8 mouse cellular contexts compared by ENCODE assay signal in the genomic region with DNA sequence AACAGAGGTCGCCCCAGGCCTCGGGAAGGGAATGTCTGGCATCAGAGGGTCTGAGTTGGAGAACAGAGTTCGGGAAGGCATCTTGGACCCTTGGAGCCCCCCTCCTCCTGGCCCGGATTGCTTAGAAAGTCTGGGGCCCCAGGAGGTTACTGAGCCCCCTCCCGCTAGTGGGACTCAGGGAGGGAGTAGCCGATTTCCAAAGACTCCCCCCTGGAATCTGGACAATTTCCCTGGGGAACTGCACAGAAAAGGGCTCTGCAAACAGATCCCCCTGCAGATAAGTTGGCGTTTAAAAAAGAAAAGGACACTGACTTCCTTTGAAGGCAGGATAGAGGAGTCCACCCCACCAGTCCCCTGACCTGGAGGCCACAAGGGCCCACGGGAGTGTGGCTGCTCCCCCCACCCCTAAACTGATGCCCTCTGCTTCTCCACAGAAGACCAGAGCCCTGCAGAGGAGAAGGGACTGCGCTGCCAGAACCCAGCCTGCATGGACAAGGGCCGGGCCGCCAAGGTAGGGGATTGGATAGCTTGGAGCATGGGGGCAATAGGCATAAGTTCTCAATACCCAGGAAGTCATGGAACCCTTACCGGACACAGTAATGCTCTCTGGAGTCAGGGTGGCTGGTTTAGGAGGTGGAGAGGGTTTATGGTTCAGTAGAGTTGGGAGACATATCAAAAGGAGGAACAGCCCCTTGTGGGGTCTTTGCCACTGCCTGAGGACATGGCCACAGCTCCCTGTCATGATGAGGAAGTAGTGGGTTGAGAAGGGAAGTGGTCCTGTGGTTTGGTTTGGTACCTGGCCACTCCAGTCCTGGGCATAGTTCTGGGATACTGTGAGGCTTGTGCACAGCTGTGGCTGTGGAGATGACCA. TPM values are rescaled to one million over a fixed set of nuclear protein-coding genes. Genes with fewer than 3 reads are reported as not detected.
DNase-seq lines count a peak whose midpoint lies in the region; ATAC-seq lines count a peak whose summit lies in the region.

No protein-coding gene starts in this region.

- peak overlapping the region; percentile 89 for H3K4me2 ChIP-seq in forebrain, embryonic 16.5 days (ENCODE audit: low read length)
- H3K4me2 ChIP-seq in liver, embryonic 15.5 days = peak overlapping the region; percentile 98

- H3K36me3 ChIP-seq in forebrain, embryonic 16.5 days (ENCODE audit: control insufficient read depth, insufficient read depth) = no peaks in the 10 kb centered on the region
- no peaks in the 10 kb centered on the region for H3K36me3 ChIP-seq in liver, embryonic 15.5 days (replicated peaks)

- ATAC-seq in forebrain, embryonic 16.5 days = 0 out of 2 replicates have a peak, but pooled peaks have one; percentile 6
- no peak for ATAC-seq in liver, embryonic 15.5 days (ENCODE audit: insufficient read depth)

- DNase-seq in adrenal gland, adult 2 months = peak; percentile 11
- DNase-seq in adrenal gland, postnatal 14 days = no peak
- peak; percentile 55 for DNase-seq in 416B (ENCODE audit: low read depth)
- no peak for DNase-seq in cerebellum, postnatal 4 days (ENCODE audit: low spot score in 2 of 2)
- no peak for DNase-seq in retina, postnatal 1 day
- no peak for DNase-seq in right cerebral cortex, postnatal 14 days

- H3K4me1 ChIP-seq in forebrain, embryonic 16.5 days (replicated peaks; ENCODE audit: control insufficient read depth, insufficient read depth, low read length) = peaks cover 25% of the 10 kb centered on the region
- peaks cover 63% of the 10 kb centered on the region for H3K4me1 ChIP-seq in liver, embryonic 15.5 days (replicated peaks)

- peak overlapping the region; percentile 78 for H3K4me3 ChIP-seq in forebrain, embryonic 16.5 days (replicated peaks; ENCODE audit: low read length)
- H3K4me3 ChIP-seq in liver, embryonic 15.5 days (replicated peaks) = peak overlapping the region; percentile 85

- whole genome bisulfite sequencing in forebrain, embryonic 16.5 days = 6% methylated on average over 12 of the region's 12 CpGs
- 7% methylated on average over 12 of the region's 12 CpGs for WGBS in liver, embryonic 15.5 days (ENCODE audit: insufficient replicate concordance)

- no peak overlapping the region for H3K27ac ChIP-seq in forebrain, embryonic 16.5 days (ENCODE audit: low read length)
- H3K27ac ChIP-seq in liver, embryonic 15.5 days (replicated peaks) = peak overlapping the region; percentile 76

- peak overlapping the region; percentile 83 for H3K9ac ChIP-seq in forebrain, embryonic 16.5 days (replicated peaks; ENCODE audit: low read depth, low read length)
- peak overlapping the region; percentile 90 for H3K9ac ChIP-seq in liver, embryonic 15.5 days

- H3K9me3 ChIP-seq in forebrain, embryonic 16.5 days (ENCODE audit: control insufficient read depth, low read length) = no peaks in the 10 kb centered on the region
- no peaks in the 10 kb centered on the region for H3K9me3 ChIP-seq in liver, embryonic 15.5 days (replicated peaks)

- H3K27me3 ChIP-seq in forebrain, embryonic 16.5 days (replicated peaks; ENCODE audit: control insufficient read depth, insufficient read depth, low read length) = no peaks in the 10 kb centered on the region
- H3K27me3 ChIP-seq in liver, embryonic 15.5 days = peaks cover 32% of the 10 kb centered on the region

RNA-seq across cellular contexts. Expression of a gene that starts 15.1 kb away (rescaled TPM):
- total RNA-seq in adrenal gland, adult 2 months (2021) = 10 to 100 TPM in 1 of 2 experiments, 1 to 10 TPM in 1; 7.4 to 15.5 TPM
- polyA plus RNA-seq in adrenal gland, adult 2 months (2012; rRNA removed) = 21.9 and 30.7 TPM in 2 replicates
- 16.9 and 21.5 TPM in 2 replicates for total RNA-seq in adrenal gland, postnatal 14 days (2021)
- polyA plus RNA-seq in forebrain, embryonic 16.5 days (2015; fragmentation: Nextera tagmentation; extraction: Ambion mirVana) = 11.7 and 13.2 TPM in 2 replicates
- 5.1 and 5.9 TPM in 2 replicates for polyA plus RNA-seq in liver, embryonic 15.5 days (2015; fragmentation: Nextera tagmentation; extraction: Ambion mirVana)

RNA-seq across cellular contexts. Expression of a gene that starts 28.3 kb away (rescaled TPM):
- total RNA-seq in adrenal gland, adult 2 months (2021) = 1 to 10 TPM in 1 of 2 experiments, under 1 TPM in 1; 0.79 to 1.3 TPM
- polyA plus RNA-seq in adrenal gland, adult 2 months (2012; rRNA removed) = 2.5 TPM in 2 replicates
- total RNA-seq in adrenal gland, postnatal 14 days (2021) = 2.9 and 4.8 TPM in 2 replicates
- 0.97 and 1.5 TPM in 2 replicates for polyA plus RNA-seq in forebrain, embryonic 16.5 days (2015; fragmentation: Nextera tagmentation; extraction: Ambion mirVana)
- 0.37 and 0.50 TPM in 2 replicates for polyA plus RNA-seq in liver, embryonic 15.5 days (2015; fragmentation: Nextera tagmentation; extraction: Ambion mirVana)

RNA-seq across cellular contexts. Expression of a gene that starts 48.3 kb away (rescaled TPM):
- 10 to 100 TPM; 16.8 to 30.6 TPM for total RNA-seq in adrenal gland, adult 2 months (2021)
- polyA plus RNA-seq in adrenal gland, adult 2 months (2012; rRNA removed) = 21.3 and 27.4 TPM in 2 replicates
- total RNA-seq in adrenal gland, postnatal 14 days (2021) = 24.0 and 26.9 TPM in 2 replicates
- 25.1 and 27.7 TPM in 2 replicates for polyA plus RNA-seq in forebrain, embryonic 16.5 days (2015; fragmentation: Nextera tagmentation; extraction: Ambion mirVana)
- polyA plus RNA-seq in liver, embryonic 15.5 days (2015; fragmentation: Nextera tagmentation; extraction: Ambion mirVana) = 13.7 and 14.6 TPM in 2 replicates

RNA-seq across cellular contexts. Expression of a gene that starts 49.1 kb away (rescaled TPM):
- 1 to 10 TPM in 1 of 2 experiments, not detected in 1; 1.4 TPM for total RNA-seq in adrenal gland, adult 2 months (2021)
- 0.09 TPM in 1 of 2 replicates, not detected in the other for polyA plus RNA-seq in adrenal gland, adult 2 months (2012; rRNA removed)
- total RNA-seq in adrenal gland, postnatal 14 days (2021) = not detected in 2 replicates
- polyA plus RNA-seq in forebrain, embryonic 16.5 days (2015; fragmentation: Nextera tagmentation; extraction: Ambion mirVana) = 0.97 and 1.6 TPM in 2 replicates
- polyA plus RNA-seq in liver, embryonic 15.5 days (2015; fragmentation: Nextera tagmentation; extraction: Ambion mirVana) = 0.07 and 0.13 TPM in 2 replicates

RNA-seq across cellular contexts. Expression of a gene that starts 60.0 kb away (rescaled TPM):
- total RNA-seq in adrenal gland, adult 2 months (2021) = 10 to 100 TPM in 1 of 2 experiments, 1 to 10 TPM in 1; 7.9 to 10.2 TPM
- polyA plus RNA-seq in adrenal gland, adult 2 months (2012; rRNA removed) = 9.1 and 10.5 TPM in 2 replicates
- 10.6 and 11.3 TPM in 2 replicates for total RNA-seq in adrenal gland, postnatal 14 days (2021)
- 23.4 and 25.4 TPM in 2 replicates for polyA plus RNA-seq in forebrain, embryonic 16.5 days (2015; fragmentation: Nextera tagmentation; extraction: Ambion mirVana)
- 7.8 and 8.4 TPM in 2 replicates for polyA plus RNA-seq in liver, embryonic 15.5 days (2015; fragmentation: Nextera tagmentation; extraction: Ambion mirVana)

Comparison
In these comparisons a context has a peak if more than half of its experiments do, and no peak if none do; other contexts are left out.
1. DNase-seq: peak in adrenal gland, adult 2 months (single experiment) and 416B (single experiment); none in adrenal gland, postnatal 14 days (single experiment), cerebellum, postnatal 4 days (0 of 2), retina, postnatal 1 day (single experiment) and right cerebral cortex, postnatal 14 days (single experiment).